Mouse (Mus musculus) forebrain, embryonic 11.5 days (tissue): Measurements from ENCODE around the gene Polr3a. TPM values are rescaled to one million over a fixed set of nuclear protein-coding genes. Genes with fewer than 3 reads are reported as not detected.

ENCODE experiments used
- ATAC-seq: fragments of 200-750 bp; cut with Nextera tagmentation; replicated peaks from 2 replicates; pipeline ENCODE4 v1.8.0; 2017; ENCODE audit warnings: moderate TSS enrichment; ENCODE audit not compliant: low FRiP score
- DNase-seq: peaks from one replicate; pipeline ENCODE4 v3.0.0-alpha.2; 2017; ENCODE audit warnings: low spot score
- H3K27ac ChIP-seq: fragments of 300-500 bp; sonication (generic); 2 replicates; pipeline ENCODE4 v1.5.1; 2014; ENCODE audit warnings: low read depth, low read length
- H3K27me3 ChIP-seq: fragments of 300-500 bp; sonication (generic); 2 replicates; pipeline ENCODE4 v1.6.1; 2014; ENCODE audit warnings: mild to moderate bottlenecking, low read length, mixed read lengths; ENCODE audit not compliant: control insufficient read depth, insufficient read depth
- H3K36me3 ChIP-seq: fragments of 300-500 bp; sonication (generic); 2 replicates; pipeline ENCODE4 v1.6.1; 2014; ENCODE audit warnings: mild to moderate bottlenecking, low read length, moderate library complexity, mixed read lengths; ENCODE audit not compliant: control insufficient read depth, insufficient read depth
- H3K4me1 ChIP-seq: fragments of 300-500 bp; sonication (generic); replicated peaks from 2 replicates; pipeline ENCODE4 v1.6.1; 2014; ENCODE audit warnings: low read length, mixed read lengths; ENCODE audit not compliant: control insufficient read depth, insufficient read depth
- H3K4me2 ChIP-seq: fragments of 300-500 bp; sonication (generic); 2 replicates; pipeline ENCODE4 v1.6.1; 2014; ENCODE audit warnings: low read depth, mild to moderate bottlenecking, low read length, moderate library complexity, mixed read lengths; ENCODE audit not compliant: severe bottlenecking
- H3K4me3 ChIP-seq: fragments of 300-500 bp; sonication (generic); 2 replicates; pipeline ENCODE4 v1.5.1; 2014; ENCODE audit warnings: low read depth, low read length
- H3K9ac ChIP-seq: fragments of 300-500 bp; sonication (generic); 2 replicates; pipeline ENCODE4 v1.6.1; 2014; ENCODE audit warnings: low read length
- H3K9me3 ChIP-seq: fragments of 300-500 bp; sonication (generic); 2 replicates; pipeline ENCODE4 v1.6.1; 2016; ENCODE audit warnings: low read length, mixed read lengths; ENCODE audit not compliant: control insufficient read depth
- WGBS: fragments of 180-500 bp; shearing (Covaris S2); extraction: QIAGEN DNeasy Blood & Tissue Kit; methylation state at CpG from one replicate; pipeline ENCODE4 v1.1.7; 2014; 5-methylcytosine and 5-hydroxymethylcytosine counted together
- polyA plus RNA-seq: library from polyadenylated mRNA; unstranded; fragments of >200 nt; fragmentation: Nextera tagmentation; extraction: Ambion mirVana; gene quantifications from 2 replicates; pipeline ENCODE4 v1.2.1, GENCODE M21; 2014

The Polr3a gene
- 20.1 and 21.1 TPM in 2 replicates for polyA plus RNA-seq

DNA sequence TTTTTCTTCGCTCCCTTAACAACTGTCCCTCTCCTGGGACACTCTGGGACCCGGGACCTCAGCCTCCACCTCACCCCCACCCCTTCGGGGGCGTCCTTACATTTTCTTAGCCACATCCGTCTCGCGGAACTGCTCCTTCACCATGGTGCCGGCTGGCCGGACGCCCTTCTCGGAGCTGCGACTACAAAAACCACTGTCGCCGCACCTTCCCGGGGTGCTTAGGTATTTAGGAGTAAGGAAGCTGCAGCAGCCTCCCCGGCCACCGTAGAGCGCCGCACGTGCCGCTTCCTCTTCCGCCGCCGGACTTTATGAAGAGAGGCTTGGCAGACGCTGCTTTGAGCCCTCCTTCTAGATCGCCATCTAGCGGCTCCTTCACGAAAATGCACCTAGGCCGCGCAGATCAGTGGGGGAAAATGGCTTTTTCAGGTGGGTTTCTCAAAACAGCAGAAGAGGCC, at the start of gene Polr3a, which contains the start of gene Rps24:
Gene Polr3a, minus strand, starts transcription at position 286 of the 455 bp plus-strand sequence.
Gene Rps24, plus strand, starts transcription at position 353 of the 455 bp plus-strand sequence.
- DNase-seq, result peak; percentile 94
- H3K27ac ChIP-seq, result no peak within 1 kb of the TSS

DNA sequence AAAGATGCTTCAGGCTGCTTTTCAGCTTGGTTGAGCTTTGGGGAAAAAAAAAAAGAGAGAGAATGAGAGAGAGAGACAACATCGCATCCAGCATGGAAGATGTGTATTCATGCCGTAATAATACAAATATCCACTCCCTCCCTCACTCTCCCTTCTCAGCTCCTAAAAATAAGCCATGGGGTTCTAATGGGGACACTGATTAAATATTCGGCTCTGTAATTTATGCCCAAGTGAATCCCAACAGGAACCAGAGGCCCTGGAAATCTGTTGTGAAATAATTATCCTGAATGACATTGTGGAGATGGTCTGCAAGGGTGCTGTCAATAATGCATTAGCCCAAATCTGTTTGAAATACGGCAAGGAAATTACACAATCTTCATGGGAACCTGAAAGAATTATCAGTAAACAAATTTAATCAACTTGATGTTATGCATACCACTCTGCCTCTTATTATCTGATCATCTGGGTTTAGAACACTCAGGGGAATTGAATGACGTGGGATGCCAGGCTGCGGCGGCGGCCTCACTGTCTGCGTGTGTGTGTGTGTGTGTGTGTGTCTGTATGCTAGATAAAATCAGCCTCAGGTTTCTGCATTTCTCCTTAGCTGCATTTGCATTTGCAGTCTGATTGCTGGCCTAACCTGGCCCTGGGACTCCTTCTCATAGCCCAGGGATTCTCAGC, 48.1 kb upstream of the Polr3a start:
- 70% methylated on average over 9 of the region's 9 CpGs for WGBS

More for the DNA sequence above, at the start of gene Polr3a, which contains the start of gene Rps24:
- no peaks in the 10 kb centered on the region for H3K9me3 ChIP-seq
- peak; percentile 72 for ATAC-seq
- H3K4me1 ChIP-seq, result peaks cover 2% of the 10 kb centered on the region; the same call in 1 of the 2 replicates
- H3K9ac ChIP-seq, result peak within 1 kb of the TSS; percentile 83
- WGBS, result 0% methylated on average over 30 of the region's 30 CpGs
- H3K27me3 ChIP-seq, result no peaks in the 10 kb centered on the region
- no peaks in the 10 kb centered on the region for H3K36me3 ChIP-seq
- peak within 1 kb of the TSS; percentile 69 for H3K4me2 ChIP-seq
- peak within 1 kb of the TSS; percentile 88 for H3K4me3 ChIP-seq

DNA sequence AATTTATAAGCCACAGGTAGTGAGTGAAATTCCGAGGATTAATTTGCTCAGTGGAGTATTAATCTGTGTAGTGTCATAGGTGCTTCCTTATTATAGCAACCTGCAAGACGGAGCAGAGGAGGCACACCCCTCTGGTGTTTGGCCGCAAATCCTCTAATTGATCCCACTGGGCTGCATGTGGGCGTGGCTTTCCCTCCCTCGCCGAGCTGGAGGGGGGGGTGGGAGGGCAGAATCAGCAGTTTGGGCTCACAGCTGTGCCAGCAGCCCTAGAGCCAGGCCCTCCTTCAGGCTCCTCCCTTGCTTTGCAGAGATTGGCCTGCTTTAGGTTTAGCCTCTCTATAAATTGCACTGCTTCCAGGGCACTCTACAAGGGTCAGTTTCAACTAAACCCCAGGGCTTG, 43.4 kb upstream of the Polr3a start:
- Histone ChIP-seq H3K27ac (0 out of 2 replicates have a peak overlapping the region, but pooled peaks have one; percentile 21), H3K9me3 (no peaks in the 10 kb centered on the region), H3K4me2 (0 out of 2 replicates have a peak overlapping the region, but pooled peaks have one; percentile 3), H3K4me3 (no peak overlapping the region), H3K36me3 (no peaks in the 10 kb centered on the region), H3K27me3 (no peaks in the 10 kb centered on the region), H3K9ac (no peak overlapping the region), H3K4me1 (peaks cover 37% of the 10 kb centered on the region)
- ATAC-seq (peak; percentile 77), DNase-seq (peak; percentile 87)
- 2% methylated on average over 6 of the region's 6 CpGs for WGBS

More for the DNA sequence above, 48.1 kb upstream of the Polr3a start:
- Histone ChIP-seq H3K4me2 (no peak overlapping the region), H3K27me3 (no peaks in the 10 kb centered on the region), H3K27ac (no peak overlapping the region), H3K9ac (no peak overlapping the region), H3K9me3 (no peaks in the 10 kb centered on the region), H3K36me3 (no peaks in the 10 kb centered on the region), H3K4me1 (peaks cover 21% of the 10 kb centered on the region), H3K4me3 (no peak overlapping the region)
- DNase-seq (no peak), ATAC-seq (no peak)

DNA sequence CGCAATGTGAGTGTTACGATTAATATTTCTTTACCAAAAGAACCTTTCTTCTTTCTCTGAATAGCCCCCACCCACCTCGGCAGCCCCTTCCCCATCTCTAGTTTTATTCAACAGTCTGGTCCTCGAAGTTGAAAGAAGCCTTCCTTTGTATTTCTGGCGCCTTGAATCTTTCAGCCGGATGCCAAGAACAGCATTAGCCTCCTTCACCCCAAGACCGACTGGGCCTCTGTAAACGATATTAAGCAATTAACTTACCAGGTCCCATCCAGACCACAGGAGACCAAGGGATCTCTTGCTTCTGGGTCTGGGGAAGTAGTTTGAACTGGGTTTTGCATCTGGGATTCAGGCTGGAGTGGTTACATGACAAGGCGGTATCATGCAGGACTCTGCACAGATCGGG, 39.6 kb upstream of the Polr3a start:
- Histone ChIP-seq H3K27me3 (no peaks in the 10 kb centered on the region), H3K4me3 (no peak overlapping the region), H3K27ac (peak overlapping the region; percentile 74), H3K36me3 (no peaks in the 10 kb centered on the region), H3K9ac (no peak overlapping the region), H3K9me3 (no peaks in the 10 kb centered on the region), H3K4me2 (no peak overlapping the region), H3K4me1 (peaks cover 24% of the 10 kb centered on the region)
- ATAC-seq, result no peak; the same call in 1 of the 2 replicates
- 43% methylated on average over 10 of the region's 10 CpGs for WGBS
- peak; percentile 57 for DNase-seq

DNA sequence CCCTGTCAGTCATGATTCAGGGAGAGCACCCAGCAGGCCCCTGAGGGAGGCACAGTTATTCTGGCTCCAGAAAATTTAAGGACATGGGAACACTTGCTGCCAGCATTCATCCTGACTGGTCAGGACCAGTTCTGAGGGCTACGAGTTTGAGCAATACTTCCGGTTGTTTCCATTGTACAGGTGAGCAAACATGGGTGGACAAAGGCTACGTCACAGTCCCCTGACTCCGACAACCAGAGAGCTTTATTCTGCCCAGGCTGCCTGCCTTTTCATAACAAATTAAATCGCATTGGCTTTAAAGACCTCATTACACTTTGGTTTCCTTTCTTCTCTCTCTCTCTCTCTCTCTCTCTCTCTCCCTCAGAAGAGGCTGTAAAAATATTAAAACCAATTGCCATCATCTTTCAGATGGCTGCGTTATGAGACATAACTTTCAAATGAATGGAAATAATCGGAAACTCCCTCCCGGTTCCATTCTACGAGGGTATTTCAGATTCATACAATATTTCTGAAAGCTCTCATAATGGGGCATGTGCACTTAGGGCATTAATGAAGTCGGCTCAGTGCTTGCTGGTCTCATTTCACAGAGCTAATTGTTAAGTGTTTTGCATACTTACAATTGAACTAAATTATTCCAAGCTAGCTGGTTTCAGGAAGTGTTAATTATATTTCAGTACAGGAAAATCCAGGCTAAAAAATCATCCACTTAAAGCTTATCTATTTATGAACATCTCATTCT, 39.0 kb upstream of the Polr3a start:
- H3K4me1 ChIP-seq, result peaks cover 24% of the 10 kb centered on the region
- H3K4me2 ChIP-seq, result no peak overlapping the region
- DNase-seq, result peak; percentile 52
- no peaks in the 10 kb centered on the region for H3K27me3 ChIP-seq
- H3K27ac ChIP-seq, result peak overlapping the region; percentile 74
- no peaks in the 10 kb centered on the region for H3K9me3 ChIP-seq
- ATAC-seq, result peak; percentile 64
- H3K9ac ChIP-seq, result no peak overlapping the region
- no peaks in the 10 kb centered on the region for H3K36me3 ChIP-seq
- 32% methylated on average over 10 of the region's 10 CpGs for WGBS
- no peak overlapping the region for H3K4me3 ChIP-seq

DNA sequence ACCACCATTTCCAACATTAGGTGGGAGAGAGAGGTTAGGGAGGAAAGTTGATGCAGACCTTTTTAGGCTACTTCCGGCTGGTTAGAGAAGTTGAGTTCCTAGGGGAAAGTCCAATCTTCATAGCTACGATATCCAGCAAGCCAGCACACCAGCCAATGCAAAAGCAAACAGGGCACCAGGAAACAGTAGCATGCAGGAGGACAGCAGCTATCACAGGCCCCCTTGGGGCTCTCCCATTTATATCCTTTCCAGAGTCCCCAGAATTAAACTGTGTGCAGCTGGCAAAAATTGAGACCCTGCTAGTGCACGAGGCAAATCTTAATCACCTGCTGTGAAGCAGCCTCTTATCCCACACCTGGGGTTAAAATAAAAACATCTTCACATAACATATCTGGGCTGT, 38.3 kb upstream of the Polr3a start:
- H3K27me3 ChIP-seq, result no peaks in the 10 kb centered on the region
- H3K4me1 ChIP-seq, result peaks cover 18% of the 10 kb centered on the region
- no peak overlapping the region for H3K4me2 ChIP-seq
- H3K9me3 ChIP-seq, result no peaks in the 10 kb centered on the region
- H3K36me3 ChIP-seq, result no peaks in the 10 kb centered on the region
- H3K4me3 ChIP-seq, result no peak overlapping the region
- no peak overlapping the region for H3K9ac ChIP-seq
- WGBS, result 60% methylated on average over 3 of the region's 3 CpGs
- no peak for DNase-seq
- ATAC-seq, result no peak
- H3K27ac ChIP-seq, result peak overlapping the region; percentile 74

DNA sequence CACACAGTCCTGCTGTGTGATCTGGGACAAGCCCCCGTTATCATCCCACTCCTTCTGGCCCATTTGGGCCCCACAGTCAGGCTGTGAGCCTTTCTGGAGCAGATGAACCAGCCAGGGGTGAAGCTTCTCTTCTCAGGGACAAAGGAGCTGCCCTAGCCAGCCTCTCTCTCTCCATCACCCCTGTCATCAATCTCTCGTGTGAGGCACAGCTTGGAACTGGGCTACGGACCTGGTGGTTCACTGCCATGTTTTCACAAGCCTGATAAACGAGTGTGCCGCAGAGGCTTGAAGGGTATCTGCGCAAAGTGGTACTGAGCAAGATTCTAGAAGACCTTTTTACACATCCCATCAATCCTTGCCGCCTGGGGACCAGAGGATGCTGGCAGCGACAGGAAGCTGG, 34.7 kb upstream of the Polr3a start:
- H3K4me3 ChIP-seq, result no peak overlapping the region
- 87% methylated on average over 8 of the region's 8 CpGs for WGBS
- no peak overlapping the region for H3K4me2 ChIP-seq
- no peaks in the 10 kb centered on the region for H3K27me3 ChIP-seq
- no peak for DNase-seq
- no peak overlapping the region for H3K9ac ChIP-seq
- no peaks in the 10 kb centered on the region for H3K36me3 ChIP-seq
- H3K9me3 ChIP-seq, result no peaks in the 10 kb centered on the region; the same call in 1 of the 2 replicates
- H3K27ac ChIP-seq, result no peak overlapping the region
- H3K4me1 ChIP-seq, result peaks cover 6% of the 10 kb centered on the region
- no peak for ATAC-seq

DNA sequence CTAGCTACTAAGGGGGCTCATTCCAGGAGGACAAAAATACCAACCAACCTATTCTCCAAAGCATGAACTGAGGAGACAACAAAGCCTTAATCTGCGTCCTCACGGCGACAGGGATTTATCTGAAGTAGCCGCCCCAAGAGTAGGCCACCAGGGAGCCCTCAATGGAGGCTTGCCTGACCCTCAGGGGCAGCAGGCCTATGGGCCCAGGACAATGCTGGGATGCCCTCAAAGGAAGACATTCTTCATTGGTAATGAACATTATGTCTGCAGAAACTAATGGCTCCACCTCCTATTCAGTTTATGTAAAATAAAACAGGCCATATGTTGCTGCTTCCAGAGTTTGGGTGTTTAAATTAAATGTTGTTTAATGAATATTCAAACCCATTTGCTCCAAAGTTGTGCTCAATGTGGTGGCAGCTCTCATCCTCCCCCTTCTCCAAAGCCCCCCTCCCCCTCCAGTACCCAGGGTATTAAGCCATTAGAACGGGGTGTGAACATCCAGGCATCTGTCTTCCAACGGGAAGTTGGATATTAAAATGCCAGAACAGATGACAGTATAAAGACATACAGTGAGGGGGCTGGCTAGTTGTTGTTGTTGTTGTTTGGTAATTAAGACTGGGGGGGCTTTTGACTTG, 25.8 kb upstream of the Polr3a start:
- Histone ChIP-seq H3K4me2 (no peak overlapping the region), H3K9ac (no peak overlapping the region), H3K4me1 (peaks cover 7% of the 10 kb centered on the region; the same call in 1 of the 2 replicates), H3K36me3 (no peaks in the 10 kb centered on the region), H3K27ac (no peak overlapping the region), H3K9me3 (peaks cover 6% of the 10 kb centered on the region; the same call in 1 of the 2 replicates), H3K27me3 (no peaks in the 10 kb centered on the region), H3K4me3 (no peak overlapping the region)
- DNase-seq (no peak), ATAC-seq (no peak)
- WGBS, result 63% methylated on average over 6 of the region's 6 CpGs
